Mouse (Mus musculus): ENCODE results near the gene Hes2. TPM values are rescaled to one million over a fixed set of nuclear protein-coding genes. Genes with fewer than 3 reads are reported as not detected.

Gene Hes2
- total RNA-seq, 2 experiments from 2014 or later = not detected

Other genes starting within 250 kb of the Hes2 start
- 10 to 100 TPM; 60.8 to 81.1 TPM for gene Dnajc11, start 225.2 kb upstream of the Hes2 start, total RNA-seq (2021)
- 10 to 100 TPM; 45.3 to 48.9 TPM for gene Thap3, start 169.9 kb upstream of the Hes2 start, total RNA-seq (2021)
- gene Phf13, start 162.6 kb upstream of the Hes2 start, total RNA-seq (2021) = 10 to 100 TPM; 13.9 to 16.1 TPM
- gene Klhl21, start 150.1 kb upstream of the Hes2 start, total RNA-seq (2021) = 10 to 100 TPM; 37.2 to 38.9 TPM
- 1 to 10 TPM; 5.5 to 5.7 TPM for gene Zbtb48, start 131.2 kb upstream of the Hes2 start, total RNA-seq (2021)
- 1 to 10 TPM; 3.0 to 3.5 TPM for gene Tas1r1, start 120.3 kb upstream of the Hes2 start, total RNA-seq (2021)
- 10 to 100 TPM; 13.2 to 15.1 TPM for gene Nol9, start 119.5 kb upstream of the Hes2 start, total RNA-seq (2021)
- 10 to 100 TPM; 22.2 to 31.9 TPM for gene Plekhg5, start 86.4 kb upstream of the Hes2 start, total RNA-seq (2021)
- gene Tnfrsf25, start 42.9 kb upstream of the Hes2 start, total RNA-seq (2021) = 1 to 10 TPM; 1.9 to 2.0 TPM
- gene Espn, start 6.5 kb upstream of the Hes2 start, total RNA-seq (2021) = 1 to 10 TPM; 1.5 TPM
- gene Acot7, start 19.3 kb downstream of the Hes2 start, total RNA-seq (2021) = 10 to 100 TPM; 13.5 to 17.6 TPM
- 10 to 100 TPM; 47.5 to 49.4 TPM for gene Gpr153, start 115.4 kb downstream of the Hes2 start, total RNA-seq (2021)
- gene Hes3, start 132.8 kb downstream of the Hes2 start, total RNA-seq (2021) = not detected
- 10 to 100 TPM; 21.3 to 26.0 TPM for gene Icmt, start 138.4 kb downstream of the Hes2 start, total RNA-seq (2021)
- gene Rnf207, start 160.1 kb downstream of the Hes2 start, total RNA-seq (2021) = under 1 TPM in 1 of 2 experiments, not detected in 1; 0.32 TPM
- 100 to 1,000 TPM; 405 to 428 TPM for gene Rpl22, start 166.9 kb downstream of the Hes2 start, total RNA-seq (2021)
- under 1 TPM; 0.18 to 0.27 TPM for gene Chd5, start 179.8 kb downstream of the Hes2 start, total RNA-seq (2021)

All from gastrocnemius, postnatal 4 days (tissue).